Mouse (Mus musculus) hindbrain, embryonic 16.5 days (tissue): ENCODE measurements around the gene Srp68. TPM values are rescaled to one million over a fixed set of nuclear protein-coding genes. Genes with fewer than 3 reads are reported as not detected.

Experiments used
- ATAC-seq: fragments of 200-750 bp; cut with Nextera tagmentation; 2 replicates; pipeline ENCODE4 v1.8.0; 2017; ENCODE audit warnings: moderate TSS enrichment, moderate library complexity
- H3K27ac ChIP-seq: fragments of 300-500 bp; sonication (generic); 2 replicates; pipeline ENCODE4 v1.5.1; 2014; ENCODE audit warnings: low read depth, mild to moderate bottlenecking, control low read depth, low read length, moderate library complexity
- H3K27me3 ChIP-seq: fragments of 300-500 bp; sonication (generic); replicated peaks from 2 replicates; pipeline ENCODE4 v1.6.1; 2014; ENCODE audit warnings: low read length; ENCODE audit not compliant: control insufficient read depth, insufficient read depth
- H3K36me3 ChIP-seq: fragments of 300-500 bp; sonication (generic); 2 replicates; pipeline ENCODE4 v1.6.1; 2014; ENCODE audit warnings: mild to moderate bottlenecking, low read length, moderate library complexity, mixed read lengths; ENCODE audit not compliant: control insufficient read depth, insufficient read depth
- H3K4me1 ChIP-seq: fragments of 300-500 bp; sonication (generic); 2 replicates; pipeline ENCODE4 v1.6.1; 2014; ENCODE audit warnings: low read depth, low read length; ENCODE audit not compliant: control insufficient read depth, insufficient read depth
- H3K4me2 ChIP-seq: fragments of 300-500 bp; sonication (generic); 2 replicates; pipeline ENCODE4 v1.6.1; 2014; ENCODE audit warnings: mild to moderate bottlenecking, low read length, control low read depth, moderate library complexity
- H3K4me3 ChIP-seq: fragments of 300-500 bp; sonication (generic); 2 replicates; pipeline ENCODE4 v1.5.1; 2014; ENCODE audit warnings: mild to moderate bottlenecking, low read length, control low read depth, moderate library complexity
- H3K9ac ChIP-seq: fragments of 300-500 bp; sonication (generic); 2 replicates; pipeline ENCODE4 v1.6.1; 2014; ENCODE audit warnings: low read depth, mild to moderate bottlenecking, control low read depth, low read length, moderate library complexity
- H3K9me3 ChIP-seq: fragments of 300-500 bp; sonication (generic); 2 replicates; pipeline ENCODE4 v1.6.1; 2014; ENCODE audit warnings: mild to moderate bottlenecking, low read length, moderate library complexity; ENCODE audit not compliant: control insufficient read depth
- WGBS: fragments of 180-500 bp; shearing (Covaris S2); extraction: QIAGEN DNeasy Blood & Tissue Kit; methylation state at CpG from one replicate; pipeline ENCODE4 v1.1.7; 2014; 5-methylcytosine and 5-hydroxymethylcytosine counted together
- polyA plus RNA-seq: library from polyadenylated mRNA; unstranded; fragments of >200 nt; fragmentation: Nextera tagmentation; extraction: Ambion mirVana; gene quantifications from 2 replicates; pipeline ENCODE4 v1.2.1, GENCODE M21; 2015

Srp68 gene
- polyA plus RNA-seq, 1 experiment from 2014 or later: 61.8 TPM

DNA sequence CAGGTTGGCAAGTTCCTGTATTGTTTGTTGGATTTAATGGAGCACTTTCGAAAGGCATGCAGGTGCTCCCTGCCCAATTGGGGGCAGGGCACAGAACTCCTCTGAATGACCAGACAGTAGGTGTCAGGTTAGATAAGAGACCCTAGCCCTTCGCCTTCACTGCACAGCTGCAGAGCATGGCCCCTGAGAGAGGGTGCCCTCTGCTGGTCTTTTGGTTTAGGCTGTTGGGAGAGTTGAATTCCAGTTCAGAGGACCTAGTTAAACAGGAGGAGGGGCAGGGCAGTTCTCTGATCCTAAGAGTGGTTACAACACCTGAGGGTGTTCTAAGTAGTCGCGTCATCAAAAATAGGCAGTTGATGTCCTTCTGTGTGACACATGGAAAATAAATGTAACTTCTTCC is 54.1 kb downstream of the Srp68 start:
- no peak overlapping the region for H3K4me2 ChIP-seq
- WGBS: 22% methylated on average over 4 of the region's 4 CpGs
- no peak overlapping the region; the same call in 1 of the 2 replicates for H3K27ac ChIP-seq
- H3K36me3 ChIP-seq: no peaks in the 10 kb centered on the region
- peaks cover 30% of the 10 kb centered on the region for H3K27me3 ChIP-seq
- H3K4me1 ChIP-seq: peaks cover 22% of the 10 kb centered on the region
- no peak overlapping the region for H3K4me3 ChIP-seq
- ATAC-seq: no peak
- no peak overlapping the region for H3K9ac ChIP-seq
- H3K9me3 ChIP-seq: peaks cover 6% of the 10 kb centered on the region; the same call in 1 of the 2 replicates

DNA sequence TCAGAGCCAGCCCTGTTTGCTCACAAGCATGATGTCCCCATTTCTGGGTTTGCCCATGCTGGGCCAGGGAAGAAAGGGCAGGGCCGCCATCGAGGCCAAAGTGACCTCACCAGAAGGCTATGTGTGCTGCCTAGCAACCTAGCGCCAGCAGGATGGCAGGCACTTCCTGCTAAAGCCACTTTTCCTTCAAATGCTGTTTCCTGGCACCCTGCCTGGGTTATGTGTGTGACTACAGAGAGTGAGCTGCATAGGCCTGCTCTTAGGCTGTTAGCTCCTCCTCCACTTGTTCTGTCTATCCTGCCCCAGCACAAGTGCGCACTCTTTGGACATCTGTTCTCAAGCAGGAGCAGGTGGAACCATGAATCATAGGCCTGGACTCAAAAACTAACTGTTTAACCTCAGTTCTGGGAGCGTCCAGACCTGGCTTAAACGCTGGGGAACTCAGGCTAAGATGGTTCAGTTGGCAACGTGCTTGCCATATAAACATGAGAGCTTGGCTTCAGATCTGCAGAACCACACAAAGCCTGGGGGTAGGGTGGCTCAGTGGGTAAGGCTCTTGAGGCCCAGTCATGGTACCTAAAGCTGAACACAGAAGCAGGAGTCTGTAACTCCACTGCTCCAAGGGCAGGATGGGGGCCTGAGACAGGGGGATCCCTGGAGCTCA is 55.1 kb downstream of the Srp68 start:
- Histone ChIP-seq H3K4me3 (no peak overlapping the region), H3K9ac (0 out of 2 replicates have a peak overlapping the region, but pooled peaks have one; percentile 5), H3K4me1 (peaks cover 22% of the 10 kb centered on the region), H3K4me2 (no peak overlapping the region), H3K27ac (peak overlapping the region; percentile 74), H3K27me3 (peaks cover 27% of the 10 kb centered on the region), H3K9me3 (peaks cover 6% of the 10 kb centered on the region; the same call in 1 of the 2 replicates), H3K36me3 (no peaks in the 10 kb centered on the region)
- peak; percentile 85 for ATAC-seq
- WGBS: 30% methylated on average over 7 of the region's 7 CpGs

DNA sequence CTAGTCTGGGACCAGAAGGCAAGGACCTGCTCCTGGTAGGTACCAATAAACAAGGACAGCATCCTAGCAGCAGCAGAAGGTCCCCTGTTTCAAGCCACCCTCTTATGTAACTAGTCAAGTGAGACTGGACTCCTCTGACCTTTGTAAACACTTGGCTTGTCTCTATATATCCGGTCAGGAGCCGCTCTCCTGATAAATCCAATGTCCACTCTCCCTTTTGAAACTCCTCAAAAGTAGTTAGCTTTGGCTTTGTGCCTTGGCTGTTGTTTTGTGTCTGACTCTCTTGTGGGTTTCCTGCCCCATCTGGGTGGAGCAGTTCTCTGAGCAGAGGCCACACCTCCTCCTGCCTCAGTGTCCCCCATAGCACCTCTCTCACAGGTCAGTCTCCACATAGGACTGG is 55.8 kb downstream of the Srp68 start:
- H3K4me1 ChIP-seq: peaks cover 22% of the 10 kb centered on the region
- no peaks in the 10 kb centered on the region for H3K36me3 ChIP-seq
- no peak overlapping the region for H3K4me2 ChIP-seq
- peaks cover 21% of the 10 kb centered on the region for H3K27me3 ChIP-seq
- ATAC-seq: 0 out of 2 replicates have a peak, but pooled peaks have one; percentile 24
- H3K9ac ChIP-seq: no peak overlapping the region
- no peak overlapping the region for H3K4me3 ChIP-seq
- 72% methylated on average over 2 of the region's 2 CpGs for WGBS
- peaks cover 6% of the 10 kb centered on the region; the same call in 1 of the 2 replicates for H3K9me3 ChIP-seq
- H3K27ac ChIP-seq: peak overlapping the region; percentile 74

DNA sequence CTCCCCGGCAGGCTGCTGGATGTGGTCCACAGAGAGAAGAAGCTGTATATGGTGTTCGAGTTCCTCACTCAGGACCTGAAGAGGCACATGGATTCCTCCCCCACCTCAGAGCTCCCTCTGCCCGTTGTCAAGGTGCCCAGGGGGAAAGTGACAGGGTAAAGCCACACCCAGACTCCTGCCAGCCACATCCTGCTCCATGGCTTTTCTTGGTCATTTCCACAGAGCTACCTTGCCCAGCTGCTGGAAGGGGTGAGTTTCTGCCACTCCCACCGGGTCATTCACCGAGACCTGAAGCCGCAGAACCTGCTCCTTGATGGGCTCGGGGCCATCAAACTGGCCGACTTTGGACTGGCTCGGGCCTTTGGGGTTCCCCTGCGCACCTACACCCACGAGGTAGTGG is 57.5 kb downstream of the Srp68 start:
- peaks cover 14% of the 10 kb centered on the region for H3K4me1 ChIP-seq
- 88% methylated on average over 11 of the region's 11 CpGs for WGBS
- peaks cover 9% of the 10 kb centered on the region for H3K27me3 ChIP-seq
- H3K36me3 ChIP-seq: no peaks in the 10 kb centered on the region
- ATAC-seq: no peak
- H3K27ac ChIP-seq: no peak overlapping the region
- 0 out of 2 replicates have a peak, but pooled peaks cover 2% of the 10 kb centered on the region for H3K9me3 ChIP-seq
- no peak overlapping the region for H3K4me2 ChIP-seq
- H3K9ac ChIP-seq: no peak overlapping the region
- H3K4me3 ChIP-seq: no peak overlapping the region

DNA sequence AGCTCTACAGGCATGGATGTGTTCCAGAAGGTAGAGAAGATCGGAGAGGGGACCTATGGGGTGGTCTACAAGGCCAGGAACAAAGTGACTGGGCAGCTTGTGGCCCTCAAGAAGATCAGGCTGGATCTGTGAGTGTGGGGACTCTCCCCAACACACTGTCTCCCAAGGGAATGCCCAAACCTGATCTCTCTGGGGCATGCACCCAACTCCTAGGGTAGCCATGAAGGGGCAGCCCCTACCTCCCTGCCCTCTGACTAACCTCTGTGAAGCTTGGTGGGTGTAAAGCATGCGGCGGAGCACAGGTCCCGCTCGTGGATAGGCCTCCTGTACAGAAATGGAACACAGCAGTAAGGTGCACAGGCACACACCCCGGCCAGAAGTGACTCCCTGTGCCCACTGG is 58.0 kb downstream of the Srp68 start:
- no peak overlapping the region for H3K27ac ChIP-seq
- no peak for ATAC-seq
- no peak overlapping the region for H3K4me2 ChIP-seq
- peaks cover 4% of the 10 kb centered on the region for H3K27me3 ChIP-seq
- H3K9me3 ChIP-seq: no peaks in the 10 kb centered on the region
- peaks cover 14% of the 10 kb centered on the region for H3K4me1 ChIP-seq
- H3K4me3 ChIP-seq: no peak overlapping the region
- H3K36me3 ChIP-seq: no peaks in the 10 kb centered on the region
- no peak overlapping the region for H3K9ac ChIP-seq
- WGBS: 93% methylated on average over 6 of the region's 6 CpGs

DNA sequence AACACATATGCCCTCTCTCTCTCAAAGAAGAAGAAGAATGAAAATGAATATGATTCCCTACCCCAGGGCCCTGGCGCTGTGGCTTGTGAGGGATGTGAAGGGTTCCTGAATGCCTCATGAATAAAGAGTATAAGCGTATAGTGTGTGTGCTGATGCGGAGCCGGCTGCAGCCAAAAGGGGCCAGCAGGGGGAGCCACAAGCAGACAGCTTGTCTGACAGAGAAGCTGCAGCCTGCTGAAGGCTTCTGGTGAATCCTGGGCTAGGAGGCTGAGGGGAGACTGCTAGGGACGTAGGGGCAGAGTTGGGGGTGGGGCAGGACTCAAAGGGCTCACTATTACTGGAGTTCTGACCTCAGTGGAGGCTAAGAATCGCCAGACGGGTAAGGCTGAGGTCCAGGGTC is 58.8 kb downstream of the Srp68 start:
- Histone ChIP-seq H3K27me3 (no peaks in the 10 kb centered on the region), H3K4me1 (peaks cover 14% of the 10 kb centered on the region), H3K9ac (no peak overlapping the region), H3K4me3 (no peak overlapping the region), H3K9me3 (no peaks in the 10 kb centered on the region), H3K27ac (no peak overlapping the region), H3K36me3 (no peaks in the 10 kb centered on the region), H3K4me2 (no peak overlapping the region)
- WGBS: 76% methylated on average over 7 of the region's 7 CpGs
- no peak for ATAC-seq

DNA sequence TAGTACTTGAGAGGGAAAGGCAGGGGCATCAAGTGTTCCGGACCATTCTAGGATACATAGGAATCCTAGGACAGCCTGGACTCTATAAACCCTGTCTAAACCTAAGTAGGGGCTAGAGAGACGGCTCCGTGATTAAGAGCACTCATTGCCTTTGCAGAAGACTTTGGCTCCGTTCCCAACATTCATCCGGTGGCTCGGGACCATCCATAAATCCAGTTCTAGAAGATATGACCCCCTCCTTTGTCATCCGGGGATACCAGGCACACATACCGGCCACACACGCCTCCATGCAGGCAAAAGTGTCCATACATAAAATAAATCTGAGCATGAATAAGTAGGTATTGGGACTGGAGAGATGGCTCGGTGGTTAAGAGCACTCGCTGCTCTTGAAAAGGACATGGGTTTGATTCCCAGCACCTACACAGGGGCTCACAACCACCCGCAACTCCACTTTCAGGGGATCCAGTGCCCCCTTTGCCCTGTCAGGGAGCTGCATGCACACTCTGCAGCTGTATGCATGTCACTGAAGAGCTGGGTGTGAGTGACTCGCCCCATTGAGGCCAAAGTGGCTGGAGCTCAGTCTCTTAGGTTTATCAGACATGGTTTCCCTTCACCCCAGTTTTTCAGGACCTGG is 60.0 kb downstream of the Srp68 start:
- Histone ChIP-seq H3K27ac (no peak overlapping the region), H3K4me1 (peaks cover 7% of the 10 kb centered on the region), H3K9me3 (no peaks in the 10 kb centered on the region), H3K27me3 (no peaks in the 10 kb centered on the region), H3K9ac (no peak overlapping the region), H3K4me2 (no peak overlapping the region), H3K36me3 (no peaks in the 10 kb centered on the region), H3K4me3 (no peak overlapping the region)
- 92% methylated on average over 13 of the region's 13 CpGs for WGBS
- no peak for ATAC-seq

DNA sequence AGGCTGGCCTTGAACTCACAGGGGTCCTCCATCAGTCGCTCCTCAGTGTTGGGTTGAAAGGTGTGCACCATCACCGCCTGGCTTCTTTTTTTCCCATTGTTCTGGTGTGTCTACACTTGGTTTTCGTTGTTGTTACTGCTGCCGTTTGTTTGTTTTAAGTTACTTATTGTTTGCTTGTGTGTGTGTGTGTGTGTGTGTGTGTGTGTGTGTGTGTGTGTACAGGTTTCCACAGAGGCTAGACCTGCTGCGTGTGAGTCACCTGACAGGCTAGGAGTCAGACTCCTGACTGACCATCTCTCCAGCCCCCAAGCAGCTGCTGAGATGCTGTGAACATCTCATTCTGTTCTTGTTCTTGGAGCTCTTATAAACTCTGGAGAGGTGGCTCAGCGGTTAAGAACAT is 61.2 kb downstream of the Srp68 start:
- WGBS: 94% methylated on average over 6 of the region's 6 CpGs
- no peak overlapping the region for H3K9ac ChIP-seq
- no peak for ATAC-seq

DNA sequence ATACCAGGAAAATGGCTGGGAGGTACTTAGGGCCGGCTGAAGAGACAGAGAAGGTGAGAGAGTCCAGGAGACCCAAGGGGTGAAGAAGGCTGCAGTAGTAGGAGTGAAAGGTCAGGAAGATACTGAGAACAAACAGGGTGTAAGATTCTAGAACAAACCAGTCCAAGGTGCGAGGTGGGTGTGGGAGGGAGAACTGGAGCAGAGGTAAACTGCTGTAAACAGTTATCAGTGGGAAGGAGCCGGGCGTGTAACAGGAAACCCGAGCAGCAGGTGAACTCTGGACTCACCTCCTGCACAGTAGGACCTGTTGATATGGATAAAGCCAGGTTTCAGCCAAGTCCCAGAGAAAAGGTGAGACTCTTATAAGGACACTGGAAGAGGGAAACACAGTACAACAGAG is 63.3 kb downstream of the Srp68 start:
- Histone ChIP-seq H3K4me2 (no peak overlapping the region), H3K9ac (no peak overlapping the region), H3K36me3 (peaks cover 7% of the 10 kb centered on the region; the same call in 1 of the 2 replicates), H3K4me3 (no peak overlapping the region), H3K27ac (no peak overlapping the region), H3K27me3 (no peaks in the 10 kb centered on the region), H3K4me1 (no peaks in the 10 kb centered on the region), H3K9me3 (no peaks in the 10 kb centered on the region)
- ATAC-seq: no peak
- WGBS: 72% methylated on average over 5 of the region's 5 CpGs

More for the DNA sequence above, 61.2 kb downstream of the Srp68 start:
- H3K27me3 ChIP-seq: no peaks in the 10 kb centered on the region
- H3K4me3 ChIP-seq: no peak overlapping the region
- H3K36me3 ChIP-seq: no peaks in the 10 kb centered on the region
- no peak overlapping the region for H3K27ac ChIP-seq
- no peaks in the 10 kb centered on the region for H3K4me1 ChIP-seq
- H3K4me2 ChIP-seq: no peak overlapping the region
- no peaks in the 10 kb centered on the region for H3K9me3 ChIP-seq
